Mouse (Mus musculus): ENCODE results near the gene Arid1b.

DNA sequence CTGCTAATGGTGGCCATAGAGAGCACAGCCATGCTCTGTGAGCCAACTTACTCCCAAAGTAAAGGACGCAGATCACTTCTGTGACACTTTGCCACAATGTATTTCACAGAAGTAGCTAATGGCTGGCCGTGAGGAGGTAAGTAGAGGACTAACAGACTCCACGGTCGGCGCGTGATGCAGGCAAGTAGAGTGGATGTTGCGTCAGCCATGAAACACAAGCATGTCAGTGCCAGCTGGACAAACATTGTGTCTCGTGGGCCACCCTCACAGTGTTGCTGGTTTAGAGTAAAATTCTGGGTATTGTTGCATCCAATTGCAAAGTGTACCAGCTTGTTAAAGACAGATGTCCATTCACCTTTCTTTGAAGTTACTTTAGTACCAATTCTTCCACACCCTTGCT lies 213.7 kb downstream of the Arid1b start:
- TF ChIP-seq CTCF (conservative IDR thresholded peaks at IDR 0.05; ENCODE audit: low read length) = no peak
- TF ChIP-seq NANOG (IDR thresholded peaks at IDR 0.05; ENCODE audit: borderline replicate concordance, low read length) = no peak

All from E14TG2a.4 (cell line).